Mouse (Mus musculus) G1E (cell line): Measurements from ENCODE around the gene Pgap3. TPM values are rescaled to one million over a fixed set of nuclear protein-coding genes. Genes with fewer than 3 reads are reported as not detected.

Experiments used
- ATAC-seq: 2 replicates; pipeline ENCODE4 v1.8.0; 2016; ENCODE audit warnings: mild to moderate bottlenecking; ENCODE audit not compliant: insufficient number of reproducible peaks, poor library complexity, low FRiP score, severe bottlenecking; ENCODE audit errors: extremely low read depth
- DNase-seq: peaks from one replicate; pipeline ENCODE4 v3.0.0; 2012; ENCODE audit warnings: low spot score
- H3K27me3 ChIP-seq: 2 replicates; pipeline ENCODE4 v1.6.1; 2012; ENCODE audit warnings: mild to moderate bottlenecking, low read length, inconsistent platforms; ENCODE audit not compliant: insufficient read depth
- H3K36me3 ChIP-seq: replicated peaks from 2 replicates; pipeline ENCODE3; 2012; ENCODE audit warnings: mild to moderate bottlenecking, inconsistent platforms
- H3K4me1 ChIP-seq: 2 replicates; pipeline ENCODE4 v1.6.1; 2012; ENCODE audit warnings: low read depth, low read length, inconsistent platforms, mixed read lengths; ENCODE audit not compliant: insufficient read depth
- H3K4me3 ChIP-seq: 2 replicates; pipeline ENCODE4 v1.5.1; 2012; ENCODE audit warnings: low read depth, mild to moderate bottlenecking, inconsistent platforms, low read length, moderate library complexity, mixed read lengths
- H3K9me3 ChIP-seq: replicated peaks from 2 replicates; pipeline ENCODE4 v1.6.1; 2012; ENCODE audit warnings: inconsistent platforms
- CTCF ChIP-seq: IDR thresholded peaks from 2 replicates; pipeline ENCODE4 v1.5.1; 2012; ENCODE audit warnings: low read depth, low read length, inconsistent platforms, mixed read lengths
- GATA1 ChIP-seq: IDR thresholded peaks from 2 replicates; pipeline ENCODE4 v1.6.1; 2012; ENCODE audit warnings: borderline replicate concordance, low read length, inconsistent platforms, mixed read lengths
- GATA2 ChIP-seq: IDR thresholded peaks from 2 replicates; pipeline ENCODE4 v1.6.1; 2012; ENCODE audit warnings: low read depth, low read length, inconsistent platforms, borderline replicate concordance
- POLR2AphosphoS5 ChIP-seq: IDR thresholded peaks from 2 replicates; pipeline ENCODE4 v1.6.1; 2012; ENCODE audit warnings: low read depth, low read length, inconsistent platforms; ENCODE audit not compliant: insufficient replicate concordance
- TAL1 ChIP-seq: conservative IDR thresholded peaks from 2 replicates; pipeline ENCODE4 v1.6.1; 2012; ENCODE audit warnings: low read depth, low read length, inconsistent platforms, mixed read lengths
- polyA plus RNA-seq: library from polyadenylated mRNA; stranded (reverse); fragments of >175 nt; gene quantifications from 2 replicates; pipeline ENCODE4 v1.2.3, GENCODE M21; 2012
- total RNA-seq, 2 experiments: library from RNA; stranded (forward) in 1 of 2; stranded (reverse) in 1 of 2; fragments of 200-1000 nt in 1 of 2; fragments of >200 nt in 1 of 2; fragmentation: Nextera tagmentation in 1 of 2; gene quantifications; 2 replicates each; pipeline ENCODE4 v1.2.3; 2014 to 2017

Pgap3 gene
- total and polyA plus RNA-seq, 3 experiments = 2.7 to 9.1 (median 7.4) TPM

- TF ChIP-seq GATA1 = no peak
- no peak for TF ChIP-seq TAL1
- no peak for TF ChIP-seq CTCF
- TF ChIP-seq GATA2 = no peak
- TF ChIP-seq POLR2AphosphoS5 = no peak
- no peaks in the 10 kb centered on the region for H3K27me3 ChIP-seq
- H3K9me3 ChIP-seq = no peaks in the 10 kb centered on the region
- H3K4me3 ChIP-seq = no peak overlapping the region
- H3K4me1 ChIP-seq = peaks cover 49% of the 10 kb centered on the region
- H3K36me3 ChIP-seq = peaks cover 58% of the 10 kb centered on the region
- DNase-seq (no peak), ATAC-seq (no peak)
Observed at GRCm38 (mm10) chr11:98360866-98361521, 39.3 kb downstream of the Pgap3 start.

- peaks cover 15% of the 10 kb centered on the region for H3K27me3 ChIP-seq
- peaks cover 57% of the 10 kb centered on the region for H3K4me1 ChIP-seq
- no peak for TF ChIP-seq CTCF
- H3K4me3 ChIP-seq = peak within 1 kb of the TSS; percentile 87
- DNase-seq = peak; percentile 97
- peak; percentile 83 for ATAC-seq
- H3K36me3 ChIP-seq = peaks cover 42% of the 10 kb centered on the region
- no peaks in the 10 kb centered on the region for H3K9me3 ChIP-seq
Observed at GRCm38 (mm10) chr11:98358161-98359083, 41.9 kb downstream of the Pgap3 start, which contains the start of gene Stard3. Stard3 (plus strand) TSS chr11:98358368.

GRCm38 (mm10) chr11:98357396-98358160 lies 42.7 kb downstream of the Pgap3 start:
- no peak for DNase-seq
- no peak for TF ChIP-seq GATA1
- no peak for TF ChIP-seq POLR2AphosphoS5
- TF ChIP-seq TAL1 = no peak
- no peak for TF ChIP-seq GATA2
- TF ChIP-seq CTCF = no peak
- no peaks in the 10 kb centered on the region for H3K9me3 ChIP-seq
- H3K4me1 ChIP-seq = peaks cover 57% of the 10 kb centered on the region
- H3K27me3 ChIP-seq = peaks cover 23% of the 10 kb centered on the region
- H3K4me3 ChIP-seq = peak overlapping the region; percentile 87
- H3K36me3 ChIP-seq = peaks cover 33% of the 10 kb centered on the region
- no peak for ATAC-seq

GRCm38 (mm10) chr11:98356625-98357394 lies 43.5 kb downstream of the Pgap3 start:
- H3K4me3 ChIP-seq = peak overlapping the region; percentile 87; the same call in 1 of the 2 replicates

GRCm38 (mm10) chr11:98355732-98356299 lies 44.5 kb downstream of the Pgap3 start:
- Histone ChIP-seq H3K36me3 (peaks cover 16% of the 10 kb centered on the region), H3K27me3 (peaks cover 39% of the 10 kb centered on the region), H3K9me3 (no peaks in the 10 kb centered on the region), H3K4me1 (peaks cover 51% of the 10 kb centered on the region), H3K4me3 (no peak overlapping the region)
- peak; percentile 84 for DNase-seq
- ATAC-seq = no peak
- TF ChIP-seq GATA2 = no peak
- peak; percentile 69 for TF ChIP-seq CTCF
- TF ChIP-seq GATA1 = no peak
- TF ChIP-seq POLR2AphosphoS5 = no peak
- no peak for TF ChIP-seq TAL1

More at GRCm38 (mm10) chr11:98356625-98357394, 43.5 kb downstream of the Pgap3 start:
- H3K36me3 ChIP-seq = peaks cover 26% of the 10 kb centered on the region
- DNase-seq (no peak), ATAC-seq (no peak)
- H3K27me3 ChIP-seq = peaks cover 30% of the 10 kb centered on the region
- TF ChIP-seq TAL1 (no peak), GATA1 (no peak), POLR2AphosphoS5 (no peak), CTCF (no peak)
- H3K9me3 ChIP-seq = no peaks in the 10 kb centered on the region
- H3K4me1 ChIP-seq = peaks cover 57% of the 10 kb centered on the region
